Mouse (Mus musculus) testis, adult 2 months (tissue): ENCODE results near the gene Akap1. TPM values are rescaled to one million over a fixed set of nuclear protein-coding genes. Genes with fewer than 3 reads are reported as not detected.

Experiments used
- H3K27ac ChIP-seq: fragments of 200-500 bp; 2 replicates; pipeline ENCODE4 v1.5.1; 2012; ENCODE audit warnings: low read depth, low read length; ENCODE audit not compliant: control insufficient read depth, insufficient read depth
- H3K27me3 ChIP-seq: fragments of 200-500 bp; 2 replicates; pipeline ENCODE4 v1.6.1; 2012; ENCODE audit warnings: mild to moderate bottlenecking, low read length, moderate library complexity; ENCODE audit not compliant: control insufficient read depth, insufficient read depth
- H3K36me3 ChIP-seq: fragments of 200-500 bp; 2 replicates; pipeline ENCODE4 v1.6.1; 2012; ENCODE audit warnings: mild to moderate bottlenecking, low read length; ENCODE audit not compliant: control insufficient read depth, insufficient read depth
- H3K4me1 ChIP-seq: fragments of 200-500 bp; 2 replicates; pipeline ENCODE4 v1.6.1; 2012; ENCODE audit warnings: low read length; ENCODE audit not compliant: control insufficient read depth, insufficient read depth
- H3K4me3 ChIP-seq: fragments of 200-500 bp; 2 replicates; pipeline ENCODE4 v1.5.1; 2012; ENCODE audit warnings: low read depth, mild to moderate bottlenecking, low read length, moderate library complexity, mixed read lengths; ENCODE audit not compliant: control insufficient read depth
- CTCF ChIP-seq: fragments of 200-500 bp; IDR thresholded peaks from 2 replicates; pipeline ENCODE4 v1.5.1; 2012; ENCODE audit warnings: low read depth, mild to moderate bottlenecking, inconsistent platforms, low read length, moderate library complexity; ENCODE audit not compliant: control insufficient read depth, insufficient read depth, insufficient replicate concordance
- POLR2A ChIP-seq: fragments of 200-500 bp; IDR thresholded peaks from 2 replicates; pipeline ENCODE4 v1.6.1; 2012; ENCODE audit warnings: low read depth, mild to moderate bottlenecking, inconsistent platforms, low read length, moderate library complexity; ENCODE audit not compliant: control insufficient read depth
- polyA plus RNA-seq: library from polyadenylated mRNA; depleted of rRNA; stranded (reverse); fragments of >200 nt; gene quantifications from 2 replicates; pipeline ENCODE4 v1.2.3, GENCODE M21; 2012; rRNA removed

The Akap1 gene
- polyA plus RNA-seq, 1 experiment: 558 TPM

GRCm38 (mm10) chr11:88796207-88796606 lies 68.2 kb downstream of the Akap1 start:
- H3K36me3 ChIP-seq: no peaks in the 10 kb centered on the region
- H3K4me3 ChIP-seq: no peak overlapping the region
- H3K27ac ChIP-seq: no peak overlapping the region
- no peaks in the 10 kb centered on the region for H3K4me1 ChIP-seq
- no peaks in the 10 kb centered on the region for H3K27me3 ChIP-seq
- no peak for TF ChIP-seq POLR2A
- no peak for TF ChIP-seq CTCF

- no peaks in the 10 kb centered on the region for H3K4me1 ChIP-seq
- H3K27ac ChIP-seq: no peak overlapping the region
- TF ChIP-seq CTCF: no peak
- no peaks in the 10 kb centered on the region for H3K36me3 ChIP-seq
- H3K27me3 ChIP-seq: no peaks in the 10 kb centered on the region
- H3K4me3 ChIP-seq: no peak overlapping the region
These were observed 74.5 kb downstream of the Akap1 start for GRCm38 (mm10) chr11:88789893-88790292.

GRCm38 (mm10) chr11:88786816-88787215 lies 77.6 kb downstream of the Akap1 start:
- H3K4me3 ChIP-seq: no peak overlapping the region
- no peak overlapping the region for H3K27ac ChIP-seq
- H3K27me3 ChIP-seq: no peaks in the 10 kb centered on the region
- TF ChIP-seq POLR2A (no peak), CTCF (no peak)
- no peaks in the 10 kb centered on the region for H3K36me3 ChIP-seq
- H3K4me1 ChIP-seq: no peaks in the 10 kb centered on the region

DNA sequence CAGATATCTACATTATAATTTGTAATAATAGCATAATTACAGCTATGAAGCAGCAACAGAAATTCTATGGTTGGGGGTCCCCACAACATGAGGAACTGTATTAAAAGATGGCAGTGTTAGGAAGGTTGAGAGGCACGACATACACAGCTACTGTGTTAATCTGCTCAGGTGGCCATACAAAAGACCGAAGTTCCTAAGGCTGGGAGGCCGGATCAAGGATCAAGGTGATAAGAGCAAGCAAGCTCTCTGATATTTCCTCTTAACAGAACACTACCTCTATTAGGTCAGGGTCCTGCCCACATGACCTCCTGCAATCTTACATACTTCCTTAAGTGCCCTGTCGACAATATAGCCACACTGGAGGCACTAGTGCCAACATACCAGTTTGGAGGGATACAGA lies 80.9 kb downstream of the Akap1 start:
- TF ChIP-seq POLR2A: no peak
- TF ChIP-seq CTCF: no peak
- Histone ChIP-seq H3K27me3 (no peaks in the 10 kb centered on the region), H3K36me3 (no peaks in the 10 kb centered on the region), H3K4me1 (no peaks in the 10 kb centered on the region), H3K27ac (no peak overlapping the region), H3K4me3 (no peak overlapping the region)

DNA sequence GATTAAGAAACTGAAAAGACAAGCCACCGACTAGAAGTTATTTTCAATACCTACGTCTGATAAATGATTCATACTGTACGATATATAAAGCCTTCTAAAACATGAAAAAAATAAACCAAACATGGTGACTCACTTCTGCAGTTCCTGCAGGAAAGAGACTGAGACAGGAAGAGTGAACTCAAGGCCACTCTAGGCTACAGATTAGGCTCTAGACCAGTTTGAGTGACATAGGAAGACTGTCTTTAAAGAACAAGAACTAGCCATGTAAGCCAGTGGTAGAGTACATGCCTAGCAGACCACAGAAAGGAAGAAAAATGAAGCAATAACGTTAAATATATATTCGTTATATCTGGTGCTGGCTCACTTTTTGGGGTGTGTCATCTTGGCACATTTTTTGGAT lies 81.9 kb downstream of the Akap1 start:
- H3K4me3 ChIP-seq: no peak overlapping the region
- TF ChIP-seq POLR2A (no peak), CTCF (no peak)

More for the DNA sequence above, 81.9 kb downstream of the Akap1 start:
- H3K27ac ChIP-seq: no peak overlapping the region
- no peaks in the 10 kb centered on the region for H3K27me3 ChIP-seq
- no peaks in the 10 kb centered on the region for H3K36me3 ChIP-seq
- no peaks in the 10 kb centered on the region for H3K4me1 ChIP-seq

Other genes with a start within 250 kb of the Akap1 start
- 69.3 and 71.9 TPM in 2 replicates for gene Msi2, start 146.1 kb downstream of the Akap1 start, polyA plus RNA-seq
- 15.6 and 16.4 TPM in 2 replicates for gene Scpep1, start 90.9 kb upstream of the Akap1 start, polyA plus RNA-seq
- 0.27 and 0.48 TPM in 2 replicates for gene Elobl, start 102.3 kb upstream of the Akap1 start, polyA plus RNA-seq
- 98.9 and 101 TPM in 2 replicates for gene Coil, start 105.7 kb upstream of the Akap1 start, polyA plus RNA-seq
- 4.3 and 4.6 TPM in 2 replicates for gene Trim25, start 134.8 kb upstream of the Akap1 start, polyA plus RNA-seq
- 2.9 and 4.0 TPM in 2 replicates for gene Dgke, start 202.3 kb upstream of the Akap1 start, polyA plus RNA-seq
- 10.4 and 17.4 TPM in 2 replicates for gene Gm525, start 209.3 kb upstream of the Akap1 start, polyA plus RNA-seq